Mouse (Mus musculus) v-Abl transformed pro-B cells (cell line): ENCODE data around the gene Hoxa5.

Experiments used
- in situ Hi-C, 2 experiments: fragments of 400-800 bp; cut with MboI; formaldehyde crosslinking; loops; one replicate each; pipeline ENCODE4 v1.15.1; 2025; ENCODE audit not compliant: unreplicated experiment in 2 of 2

The Hoxa5 gene

GRCm38 (mm10) chr6:52206882-52207683 is 2.7 kb upstream of the Hoxa5 start:
- in situ Hi-C loops, result loop anchor here in 1 of 2 experiments (25.0 kb wide), 2 partner anchors 1295 to 1420 kb away; no protein-coding TSS in a partner anchor

- in situ Hi-C loops, result loop anchor here in 1 of 2 experiments (25.0 kb wide), 2 partner anchors 1294 to 1419 kb away; no protein-coding TSS in a partner anchor
Observed at GRCm38 (mm10) chr6:52205638-52206621, 1.5 kb upstream of the Hoxa5 start.

GRCm38 (mm10) chr6:52205221-52205620 is 834 bp upstream of the Hoxa5 start:
- in situ Hi-C loops, result loop anchor here in 1 of 2 experiments (25.0 kb wide), 2 partner anchors 1293 to 1418 kb away; no protein-coding TSS in a partner anchor

GRCm38 (mm10) chr6:52203371-52204049 is 877 bp downstream of the Hoxa5 start:
- in situ Hi-C loops, result loop anchor here in 1 of 2 experiments (25.0 kb wide), 2 partner anchors 1291 to 1416 kb away; no protein-coding TSS in a partner anchor

- in situ Hi-C loops, result loop anchor here in 1 of 2 experiments (25.0 kb wide), 2 partner anchors 1291 to 1416 kb away; no protein-coding TSS in a partner anchor
Observed at GRCm38 (mm10) chr6:52203121-52203370, 1.3 kb downstream of the Hoxa5 start.

- in situ Hi-C loops, result loop anchor here in 1 of 2 experiments (25.0 kb wide), 2 partner anchors 1290 to 1415 kb away; no protein-coding TSS in a partner anchor
Observed at GRCm38 (mm10) chr6:52202362-52203120, 1.8 kb downstream of the Hoxa5 start.

- in situ Hi-C loops, result loop anchor here in 1 of 2 experiments (25.0 kb wide), 2 partner anchors 1289 to 1414 kb away; no protein-coding TSS in a partner anchor
Observed at GRCm38 (mm10) chr6:52201269-52201668, 3.1 kb downstream of the Hoxa5 start.

GRCm38 (mm10) chr6:52200751-52201250 is 3.6 kb downstream of the Hoxa5 start:
- in situ Hi-C loops, result loop anchor here in 1 of 2 experiments (25.0 kb wide), 2 partner anchors 1288 to 1414 kb away; no protein-coding TSS in a partner anchor

GRCm38 (mm10) chr6:52200073-52200750 is 4.2 kb downstream of the Hoxa5 start:
- in situ Hi-C loops, result loop anchor here in 1 of 2 experiments (25.0 kb wide), 2 partner anchors 1288 to 1413 kb away; no protein-coding TSS in a partner anchor

GRCm38 (mm10) chr6:52197271-52197670 is 7.1 kb downstream of the Hoxa5 start:
- in situ Hi-C loops, result no loop called here

GRCm38 (mm10) chr6:52196811-52197210 is 7.6 kb downstream of the Hoxa5 start:
- in situ Hi-C loops, result no loop called here

- in situ Hi-C loops, result no loop called here
Observed at GRCm38 (mm10) chr6:52194690-52195089, 9.7 kb downstream of the Hoxa5 start.

GRCm38 (mm10) chr6:52191860-52192550 is 12.4 kb downstream of the Hoxa5 start:
- in situ Hi-C loops, result no loop called here

- in situ Hi-C loops, result no loop called here
Observed at GRCm38 (mm10) chr6:52190906-52191810, 13.2 kb downstream of the Hoxa5 start, which contains the start of gene Hoxa4. Gene Hoxa4, minus strand, starts transcription at chr6:52191753.

GRCm38 (mm10) chr6:52190410-52190809 is 14.0 kb downstream of the Hoxa5 start:
- in situ Hi-C loops, result no loop called here

- in situ Hi-C loops, result no loop called here
Observed at GRCm38 (mm10) chr6:52189909-52190308, 14.5 kb downstream of the Hoxa5 start.

- in situ Hi-C loops, result no loop called here
Observed at GRCm38 (mm10) chr6:52189172-52189591, 15.2 kb downstream of the Hoxa5 start.
